Mouse (Mus musculus) lung, embryonic 14.5 days (tissue): ENCODE data around the gene Hsd17b12. TPM values are rescaled to one million over a fixed set of nuclear protein-coding genes. Genes with fewer than 3 reads are reported as not detected.
A peak's percentile ranks its signal among the peaks of the same experiment; 100 is the strongest.

Experiments
- ATAC-seq: fragments of 200-750 bp; cut with Nextera tagmentation; 2 replicates; pipeline ENCODE4 v1.8.0; 2017; ENCODE audit warnings: mild to moderate bottlenecking, moderate TSS enrichment, moderate library complexity; ENCODE audit not compliant: insufficient read depth
- DNase-seq: peaks from one replicate; pipeline ENCODE4 v3.0.0-alpha.2; 2015
- H3K27ac ChIP-seq: fragments of 300-500 bp; sonication (generic); 2 replicates; pipeline ENCODE4 v1.5.1; 2014; ENCODE audit warnings: low read depth, mild to moderate bottlenecking, moderate library complexity
- H3K27me3 ChIP-seq: fragments of 300-500 bp; sonication (generic); 2 replicates; pipeline ENCODE4 v1.6.1; 2014; ENCODE audit warnings: low read length, control low read depth; ENCODE audit not compliant: insufficient read depth
- H3K36me3 ChIP-seq: fragments of 300-500 bp; sonication (generic); 2 replicates; pipeline ENCODE4 v1.6.1; 2014; ENCODE audit warnings: control low read depth; ENCODE audit not compliant: insufficient read depth
- H3K4me1 ChIP-seq: fragments of 300-500 bp; sonication (generic); 2 replicates; pipeline ENCODE4 v1.6.1; 2014; ENCODE audit warnings: antibody characterized with exemption, control low read depth; ENCODE audit not compliant: insufficient read depth
- H3K4me2 ChIP-seq: fragments of 300-500 bp; sonication (generic); 2 replicates; pipeline ENCODE4 v1.6.1; 2014; ENCODE audit warnings: mild to moderate bottlenecking
- H3K4me3 ChIP-seq: fragments of 300-500 bp; sonication (generic); 2 replicates; pipeline ENCODE4 v1.5.1; 2014; ENCODE audit warnings: low read depth, low read length
- H3K9ac ChIP-seq: fragments of 300-500 bp; sonication (generic); 2 replicates; pipeline ENCODE4 v1.6.1; 2014
- H3K9me3 ChIP-seq: fragments of 300-500 bp; sonication (generic); 2 replicates; pipeline ENCODE4 v1.6.1; 2016; ENCODE audit warnings: low read depth, low read length, control low read depth
- CTCF ChIP-seq: IDR thresholded peaks from 2 replicates; pipeline ENCODE4 v1.5.1; 2016; ENCODE audit warnings: antibody characterized with exemption, low read depth
- WGBS: fragments of 180-500 bp; shearing (Covaris S2); extraction: QIAGEN DNeasy Blood & Tissue Kit; methylation state at CpG from one replicate; pipeline ENCODE4 v1.1.7; 2014; 5-methylcytosine and 5-hydroxymethylcytosine counted together
- polyA plus RNA-seq: library from polyadenylated mRNA; unstranded; fragments of >200 nt; fragmentation: Nextera tagmentation; extraction: Ambion mirVana; gene quantifications from 2 replicates; pipeline ENCODE4 v1.2.1, GENCODE M21; 2014

The Hsd17b12 gene
- polyA plus RNA-seq, 1 experiment from 2014 or later: 127 TPM

GRCm38 (mm10) chr2:94010335-94011291, 147.2 kb downstream of the Hsd17b12 start, which contains the start of gene Alkbh3:
Alkbh3 (minus strand) TSS chr2:94010807.
- ATAC-seq (peak; percentile 99), DNase-seq (peak; percentile 96)
- no peaks in the 10 kb centered on the region for H3K27me3 ChIP-seq
- H3K4me1 ChIP-seq: peaks cover 4% of the 10 kb centered on the region; the same call in 1 of the 2 replicates
- peak within 1 kb of the TSS; percentile 75 for H3K4me3 ChIP-seq
- no peak within 1 kb of the TSS for H3K27ac ChIP-seq
- peak within 1 kb of the TSS; percentile 79 for H3K9ac ChIP-seq
- no peaks in the 10 kb centered on the region for H3K9me3 ChIP-seq
- no peak for TF ChIP-seq CTCF
- peaks cover 27% of the 10 kb centered on the region for H3K36me3 ChIP-seq
- peak within 1 kb of the TSS; percentile 92 for H3K4me2 ChIP-seq
- 5% methylated on average over 47 of the region's 47 CpGs for WGBS

GRCm38 (mm10) chr2:94002331-94002730, 155.4 kb downstream of the Hsd17b12 start:
- H3K36me3 ChIP-seq: peaks cover 75% of the 10 kb centered on the region
- no peaks in the 10 kb centered on the region for H3K4me1 ChIP-seq
- DNase-seq (peak; percentile 96), ATAC-seq (peak; percentile 62; the same call in 1 of the 2 replicates)
- H3K27me3 ChIP-seq: no peaks in the 10 kb centered on the region
- TF ChIP-seq CTCF: peak; percentile 98
- no peak overlapping the region for H3K4me2 ChIP-seq
- H3K27ac ChIP-seq: no peak overlapping the region
- WGBS: 2% methylated on average over 2 of the region's 2 CpGs
- H3K9ac ChIP-seq: no peak overlapping the region
- H3K4me3 ChIP-seq: no peak overlapping the region
- no peaks in the 10 kb centered on the region for H3K9me3 ChIP-seq

GRCm38 (mm10) chr2:94001918-94002317, 155.8 kb downstream of the Hsd17b12 start:
- Histone ChIP-seq H3K36me3 (peaks cover 75% of the 10 kb centered on the region), H3K9me3 (no peaks in the 10 kb centered on the region), H3K27ac (no peak overlapping the region), H3K4me3 (no peak overlapping the region), H3K4me1 (no peaks in the 10 kb centered on the region), H3K4me2 (no peak overlapping the region), H3K27me3 (no peaks in the 10 kb centered on the region), H3K9ac (no peak overlapping the region)
- ATAC-seq (no peak), DNase-seq (no peak)
- WGBS: 68% methylated on average over 4 of the region's 4 CpGs
- no peak for TF ChIP-seq CTCF

DNA sequence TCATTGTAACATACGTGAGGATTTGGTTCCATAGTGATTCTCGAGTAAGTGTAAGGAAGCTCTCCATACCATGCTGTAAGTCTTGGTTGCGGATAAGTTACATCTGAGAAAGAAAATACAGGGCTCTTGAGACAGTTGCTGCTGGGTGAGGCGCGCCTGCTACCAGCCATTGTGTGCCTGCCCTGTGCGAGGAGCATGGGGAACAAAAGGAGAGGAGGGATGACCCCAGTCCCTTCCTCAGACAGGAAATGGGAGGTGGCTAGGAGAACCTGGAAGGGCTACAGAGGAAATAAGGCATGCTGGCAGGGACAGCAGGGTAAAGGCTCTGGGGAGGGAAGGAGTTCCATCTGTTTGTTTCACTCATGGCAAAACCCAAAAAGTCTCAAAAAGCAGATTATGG, 156.4 kb downstream of the Hsd17b12 start:
- DNase-seq: peak; percentile 21
- WGBS: 79% methylated on average over 6 of the region's 6 CpGs
- H3K9ac ChIP-seq: no peak overlapping the region
- no peak for ATAC-seq
- no peak overlapping the region for H3K4me3 ChIP-seq
- H3K4me1 ChIP-seq: no peaks in the 10 kb centered on the region
- TF ChIP-seq CTCF: no peak
- H3K27ac ChIP-seq: no peak overlapping the region
- no peaks in the 10 kb centered on the region for H3K9me3 ChIP-seq
- H3K36me3 ChIP-seq: peaks cover 75% of the 10 kb centered on the region
- H3K27me3 ChIP-seq: no peaks in the 10 kb centered on the region
- H3K4me2 ChIP-seq: no peak overlapping the region

- Histone ChIP-seq H3K4me2 (no peak within 1 kb of the TSS), H3K36me3 (peaks cover 86% of the 10 kb centered on the region), H3K27ac (no peak within 1 kb of the TSS), H3K27me3 (no peaks in the 10 kb centered on the region), H3K4me1 (no peaks in the 10 kb centered on the region), H3K9ac (no peak within 1 kb of the TSS), H3K9me3 (no peaks in the 10 kb centered on the region), H3K4me3 (no peak within 1 kb of the TSS)
- ATAC-seq: no peak
- no peak for DNase-seq
- TF ChIP-seq CTCF: no peak
- 91% methylated on average over 6 of the region's 6 CpGs for WGBS
Observed at GRCm38 (mm10) chr2:93996254-93996653, 161.5 kb downstream of the Hsd17b12 start, which contains the start of gene Gm27027. Gm27027 (minus strand) TSS chr2:93996354.

GRCm38 (mm10) chr2:93992810-93993209, 165.0 kb downstream of the Hsd17b12 start:
- DNase-seq (no peak), ATAC-seq (no peak)
- WGBS: 58% methylated on average over 3 of the region's 3 CpGs
- Histone ChIP-seq H3K27me3 (no peaks in the 10 kb centered on the region), H3K9ac (no peak overlapping the region), H3K27ac (no peak overlapping the region), H3K4me3 (no peak overlapping the region), H3K4me1 (no peaks in the 10 kb centered on the region), H3K9me3 (no peaks in the 10 kb centered on the region), H3K36me3 (peaks cover 90% of the 10 kb centered on the region), H3K4me2 (no peak overlapping the region)
- TF ChIP-seq CTCF: no peak

- no peak overlapping the region for H3K27ac ChIP-seq
- no peak overlapping the region for H3K4me3 ChIP-seq
- H3K4me2 ChIP-seq: no peak overlapping the region
- no peaks in the 10 kb centered on the region for H3K9me3 ChIP-seq
- H3K36me3 ChIP-seq: peaks cover 86% of the 10 kb centered on the region
- no peaks in the 10 kb centered on the region for H3K4me1 ChIP-seq
- no peaks in the 10 kb centered on the region for H3K27me3 ChIP-seq
- no peak overlapping the region for H3K9ac ChIP-seq
- DNase-seq (peak; percentile 62), ATAC-seq (no peak)
- TF ChIP-seq CTCF: no peak
- 61% methylated on average over 5 of the region's 5 CpGs for WGBS
Observed at GRCm38 (mm10) chr2:93992259-93992658, 165.5 kb downstream of the Hsd17b12 start.
